Mouse (Mus musculus) forebrain, embryonic 13.5 days (tissue): ENCODE data around the gene 4932438H23Rik. TPM values are rescaled to one million over a fixed set of nuclear protein-coding genes. Genes with fewer than 3 reads are reported as not detected.

Experiments used
- ATAC-seq: fragments of 200-750 bp; cut with Nextera tagmentation; 2 replicates; pipeline ENCODE4 v1.8.0; 2017
- H3K27ac ChIP-seq: fragments of 300-500 bp; sonication (generic); 2 replicates; pipeline ENCODE4 v1.5.1; 2015; ENCODE audit warnings: inconsistent platforms, mild to moderate bottlenecking, moderate library complexity
- H3K27me3 ChIP-seq: fragments of 300-500 bp; sonication (generic); 2 replicates; pipeline ENCODE4 v1.6.1; 2015; ENCODE audit warnings: mild to moderate bottlenecking, inconsistent platforms
- H3K36me3 ChIP-seq: fragments of 300-500 bp; sonication (generic); 2 replicates; pipeline ENCODE4 v1.6.1; 2015; ENCODE audit warnings: mild to moderate bottlenecking, inconsistent platforms; ENCODE audit not compliant: poor library complexity, severe bottlenecking
- H3K4me1 ChIP-seq: fragments of 300-500 bp; sonication (generic); 2 replicates; pipeline ENCODE4 v1.6.1; 2015; ENCODE audit warnings: inconsistent platforms
- H3K4me2 ChIP-seq: fragments of 300-500 bp; sonication (generic); 2 replicates; pipeline ENCODE4 v1.6.1; 2015; ENCODE audit warnings: inconsistent platforms, mild to moderate bottlenecking, moderate library complexity
- H3K4me3 ChIP-seq: fragments of 300-500 bp; sonication (generic); 2 replicates; pipeline ENCODE4 v1.5.1; 2015; ENCODE audit warnings: mild to moderate bottlenecking, inconsistent platforms
- H3K9ac ChIP-seq: fragments of 300-500 bp; sonication (generic); 2 replicates; pipeline ENCODE4 v1.6.1; 2015; ENCODE audit warnings: mild to moderate bottlenecking, inconsistent platforms
- H3K9me3 ChIP-seq: fragments of 300-500 bp; sonication (generic); replicated peaks from 2 replicates; pipeline ENCODE4 v1.6.1; 2016; ENCODE audit warnings: inconsistent platforms
- WGBS: fragments of 180-500 bp; shearing (Covaris S2); methylation state at CpG from one replicate; pipeline ENCODE4 v1.1.7; 2015; 5-methylcytosine and 5-hydroxymethylcytosine counted together
- polyA plus RNA-seq: library from polyadenylated mRNA; unstranded; fragments of >200 nt; fragmentation: Nextera tagmentation; extraction: Ambion mirVana; gene quantifications from 2 replicates; pipeline ENCODE4 v1.2.1, GENCODE M21; 2015

Gene 4932438H23Rik
- polyA plus RNA-seq, 1 experiment from 2014 or later = 0.68 TPM

GRCm38 (mm10) chr16:91072256-91072655, 22.7 kb downstream of the 4932438H23Rik start:
- peaks cover 5% of the 10 kb centered on the region for H3K4me1 ChIP-seq
- no peak overlapping the region for H3K27ac ChIP-seq
- H3K36me3 ChIP-seq = no peaks in the 10 kb centered on the region
- no peaks in the 10 kb centered on the region for H3K9me3 ChIP-seq
- H3K4me3 ChIP-seq = no peak overlapping the region
- H3K27me3 ChIP-seq = peaks cover 11% of the 10 kb centered on the region
- ATAC-seq = no peak
- no peak overlapping the region for H3K4me2 ChIP-seq
- 85% methylated on average over 1 of the region's 1 CpGs for WGBS
- H3K9ac ChIP-seq = no peak overlapping the region

GRCm38 (mm10) chr16:91068969-91069368, 26.0 kb downstream of the 4932438H23Rik start:
- no peaks in the 10 kb centered on the region for H3K9me3 ChIP-seq
- no peaks in the 10 kb centered on the region for H3K36me3 ChIP-seq
- no peak overlapping the region for H3K27ac ChIP-seq
- peaks cover 5% of the 10 kb centered on the region for H3K4me1 ChIP-seq
- no peak overlapping the region for H3K9ac ChIP-seq
- WGBS = 26% methylated on average over 12 of the region's 12 CpGs
- no peak overlapping the region for H3K4me3 ChIP-seq
- peaks cover 7% of the 10 kb centered on the region; the same call in 1 of the 2 replicates for H3K27me3 ChIP-seq
- no peak overlapping the region for H3K4me2 ChIP-seq
- ATAC-seq = no peak

- no peaks in the 10 kb centered on the region for H3K9me3 ChIP-seq
- no peak overlapping the region for H3K4me2 ChIP-seq
- no peak overlapping the region for H3K4me3 ChIP-seq
- ATAC-seq = no peak
- WGBS = 100% methylated on average over 1 of the region's 1 CpGs
- H3K4me1 ChIP-seq = peaks cover 5% of the 10 kb centered on the region
- peaks cover 2% of the 10 kb centered on the region; the same call in 1 of the 2 replicates for H3K27me3 ChIP-seq
- no peak overlapping the region for H3K27ac ChIP-seq
- no peak overlapping the region for H3K9ac ChIP-seq
- no peaks in the 10 kb centered on the region for H3K36me3 ChIP-seq
These were observed 27.8 kb downstream of the 4932438H23Rik start for GRCm38 (mm10) chr16:91067122-91067521.

DNA sequence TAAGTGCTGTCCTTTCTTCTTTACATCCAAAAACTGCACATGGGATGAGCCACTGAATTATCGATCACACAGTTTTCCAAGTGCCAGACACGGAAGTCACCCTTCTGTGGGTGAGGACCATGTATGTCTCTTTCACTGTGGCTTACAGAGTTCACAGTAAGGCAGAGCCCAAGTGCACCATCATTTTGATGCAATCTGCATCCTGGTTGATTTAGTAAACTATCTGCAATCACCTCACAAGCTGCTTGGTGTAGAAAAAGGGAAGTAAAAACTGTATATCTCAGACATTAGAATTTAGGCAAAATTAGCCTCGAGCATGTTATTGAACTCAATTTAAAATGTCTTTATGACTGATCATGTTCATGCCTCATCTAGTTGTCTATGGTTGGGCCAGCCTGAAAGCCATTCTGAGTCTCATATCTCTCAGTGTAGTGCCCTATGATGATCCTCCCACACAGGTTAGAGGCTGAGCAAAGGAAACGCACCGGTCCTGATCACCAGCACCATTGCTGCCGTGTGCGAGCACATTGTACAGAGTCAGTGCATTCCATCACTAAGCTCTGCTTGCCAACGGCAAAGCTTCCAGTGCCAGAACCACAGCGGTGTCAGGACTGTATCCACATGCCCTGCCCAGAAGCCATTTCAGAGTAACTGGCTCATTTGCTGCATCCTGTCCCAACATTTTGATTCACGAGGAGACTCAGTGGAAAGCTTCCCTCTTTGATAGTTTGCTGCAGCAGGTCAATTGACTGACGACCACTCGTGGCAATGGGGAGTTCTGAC, 30.1 kb downstream of the 4932438H23Rik start:
- Histone ChIP-seq H3K36me3 (no peaks in the 10 kb centered on the region), H3K27me3 (no peaks in the 10 kb centered on the region), H3K9me3 (no peaks in the 10 kb centered on the region), H3K4me3 (no peak overlapping the region), H3K27ac (no peak overlapping the region), H3K4me1 (peaks cover 5% of the 10 kb centered on the region), H3K9ac (no peak overlapping the region), H3K4me2 (no peak overlapping the region)
- 84% methylated on average over 12 of the region's 12 CpGs for WGBS
- ATAC-seq = no peak

GRCm38 (mm10) chr16:91063786-91064185, 31.1 kb downstream of the 4932438H23Rik start:
- Histone ChIP-seq H3K4me2 (no peak overlapping the region), H3K36me3 (no peaks in the 10 kb centered on the region), H3K27ac (no peak overlapping the region), H3K27me3 (no peaks in the 10 kb centered on the region), H3K4me3 (no peak overlapping the region), H3K4me1 (peaks cover under 1% of the 10 kb centered on the region), H3K9ac (no peak overlapping the region), H3K9me3 (no peaks in the 10 kb centered on the region)
- no peak for ATAC-seq
- 95% methylated on average over 10 of the region's 10 CpGs for WGBS

DNA sequence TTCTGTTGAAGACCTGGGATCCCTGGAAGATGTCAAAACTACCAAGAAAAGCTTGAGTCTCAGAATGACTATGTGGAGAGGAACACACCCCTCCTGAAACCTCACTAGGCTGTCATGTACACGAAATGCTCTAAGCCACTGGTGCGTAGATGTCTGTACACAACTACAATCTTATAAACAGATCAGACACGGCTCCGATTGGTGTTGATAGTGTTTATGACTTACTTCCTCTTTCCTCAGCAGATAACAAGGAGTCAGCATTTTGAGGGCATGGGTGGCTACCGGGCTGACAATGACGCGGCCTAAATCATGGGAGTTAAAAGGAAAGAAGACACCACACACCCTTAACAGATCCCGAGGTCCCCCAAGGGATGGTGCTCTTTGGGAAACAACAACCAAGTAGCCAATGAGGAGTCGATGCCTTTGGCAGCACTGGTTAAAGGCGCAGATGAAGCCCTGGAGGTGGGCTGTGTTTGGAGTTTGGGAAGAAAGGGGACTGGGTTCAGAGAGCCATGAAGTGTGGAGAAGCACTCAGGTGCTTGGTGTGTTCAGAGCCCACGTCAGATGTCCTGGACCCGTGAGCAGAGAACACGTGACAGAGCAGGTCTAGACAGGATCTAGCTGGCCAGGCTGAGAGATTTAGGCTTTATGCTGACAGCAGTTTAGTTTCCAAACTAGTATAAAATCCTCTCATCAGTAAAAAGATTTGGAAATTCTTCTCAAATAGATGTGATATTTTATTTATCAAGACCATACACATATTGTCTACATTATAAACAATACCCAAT, 33.2 kb downstream of the 4932438H23Rik start:
- Histone ChIP-seq H3K27me3 (peaks cover 6% of the 10 kb centered on the region; the same call in 1 of the 2 replicates), H3K36me3 (no peaks in the 10 kb centered on the region), H3K9me3 (no peaks in the 10 kb centered on the region), H3K4me3 (no peak overlapping the region), H3K9ac (no peak overlapping the region), H3K4me2 (no peak overlapping the region), H3K27ac (no peak overlapping the region), H3K4me1 (no peaks in the 10 kb centered on the region)
- WGBS = 88% methylated on average over 13 of the region's 13 CpGs
- ATAC-seq = no peak

DNA sequence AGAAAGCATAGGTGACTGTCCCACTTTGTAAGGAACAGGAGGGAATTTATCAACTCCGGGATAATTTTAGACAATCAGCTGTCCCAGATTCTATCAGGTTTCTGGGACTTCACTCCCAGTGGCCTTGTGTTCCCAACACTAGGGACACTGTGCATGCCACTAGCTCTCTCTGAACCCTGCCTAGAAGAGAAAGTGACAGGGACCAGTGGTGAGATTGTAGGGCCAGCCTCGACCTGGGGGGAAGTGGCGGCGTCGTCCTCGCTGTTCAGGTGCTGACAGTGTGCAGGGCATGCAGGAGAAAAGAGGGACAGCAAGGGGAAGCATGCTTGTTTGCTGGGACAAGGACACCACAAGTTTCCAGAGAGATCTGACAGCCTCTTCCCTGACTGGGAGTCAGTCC, 37.2 kb downstream of the 4932438H23Rik start:
- ATAC-seq = no peak
- Histone ChIP-seq H3K4me1 (peaks cover 5% of the 10 kb centered on the region; the same call in 1 of the 2 replicates), H3K27ac (no peak overlapping the region), H3K9ac (no peak overlapping the region), H3K9me3 (no peaks in the 10 kb centered on the region), H3K4me3 (no peak overlapping the region), H3K27me3 (peaks cover 13% of the 10 kb centered on the region; the same call in 1 of the 2 replicates), H3K4me2 (no peak overlapping the region), H3K36me3 (no peaks in the 10 kb centered on the region)
- 86% methylated on average over 6 of the region's 6 CpGs for WGBS

GRCm38 (mm10) chr16:91057261-91057660, 37.7 kb downstream of the 4932438H23Rik start:
- H3K36me3 ChIP-seq = no peaks in the 10 kb centered on the region
- H3K27ac ChIP-seq = no peak overlapping the region
- H3K4me2 ChIP-seq = no peak overlapping the region
- H3K9ac ChIP-seq = no peak overlapping the region
- no peaks in the 10 kb centered on the region for H3K9me3 ChIP-seq
- no peak for ATAC-seq
- 90% methylated on average over 4 of the region's 4 CpGs for WGBS
- no peak overlapping the region for H3K4me3 ChIP-seq
- H3K4me1 ChIP-seq = peaks cover 5% of the 10 kb centered on the region; the same call in 1 of the 2 replicates
- peaks cover 13% of the 10 kb centered on the region; the same call in 1 of the 2 replicates for H3K27me3 ChIP-seq

DNA sequence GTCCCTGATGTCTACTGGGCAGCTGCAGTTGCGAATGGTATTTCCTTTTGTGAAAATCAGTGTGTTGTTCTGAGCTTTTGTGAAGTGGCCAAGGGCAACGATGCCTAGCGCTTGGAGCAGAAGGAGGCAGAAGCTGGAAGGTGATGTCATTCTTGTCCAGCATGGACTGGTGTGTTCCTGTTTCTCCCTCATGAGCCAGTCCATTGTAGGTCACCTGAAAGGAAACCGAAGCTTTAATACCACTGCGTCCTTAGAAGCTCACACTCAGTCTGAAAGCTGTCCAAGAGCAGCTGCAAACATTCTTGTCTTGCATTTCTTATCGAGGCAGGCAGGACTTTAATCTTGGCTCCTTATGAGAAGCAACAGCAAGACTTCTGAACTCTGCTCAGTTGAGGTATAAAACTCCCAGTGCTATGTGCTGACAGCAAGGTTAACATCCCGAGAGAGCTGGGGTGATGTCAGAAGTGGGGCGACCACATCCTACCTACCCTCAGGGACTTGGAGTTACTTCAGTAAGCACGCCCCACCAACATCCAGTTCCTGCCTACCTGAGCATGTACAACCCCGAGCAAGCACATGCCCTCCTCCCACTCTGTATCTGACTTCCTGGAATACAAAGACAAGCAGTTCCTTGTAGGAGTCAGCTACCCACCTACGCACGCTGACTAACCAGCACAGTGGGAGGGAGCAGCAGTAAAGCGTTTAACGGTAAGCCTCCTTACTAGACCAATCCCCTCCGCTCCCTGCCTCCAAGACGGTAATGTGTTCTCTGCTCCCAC, 38.7 kb downstream of the 4932438H23Rik start:
- ATAC-seq = no peak
- H3K27me3 ChIP-seq = peaks cover 13% of the 10 kb centered on the region; the same call in 1 of the 2 replicates
- WGBS = 54% methylated on average over 16 of the region's 16 CpGs
- no peak overlapping the region for H3K9ac ChIP-seq
- H3K36me3 ChIP-seq = no peaks in the 10 kb centered on the region
- H3K4me2 ChIP-seq = no peak overlapping the region
- peaks cover 5% of the 10 kb centered on the region; the same call in 1 of the 2 replicates for H3K4me1 ChIP-seq
- no peak overlapping the region for H3K4me3 ChIP-seq
- H3K27ac ChIP-seq = no peak overlapping the region
- no peaks in the 10 kb centered on the region for H3K9me3 ChIP-seq

- Histone ChIP-seq H3K4me2 (no peak overlapping the region), H3K4me3 (no peak overlapping the region), H3K4me1 (peaks cover 5% of the 10 kb centered on the region; the same call in 1 of the 2 replicates), H3K27ac (no peak overlapping the region), H3K9ac (no peak overlapping the region), H3K27me3 (peaks cover 13% of the 10 kb centered on the region; the same call in 1 of the 2 replicates), H3K36me3 (no peaks in the 10 kb centered on the region), H3K9me3 (no peaks in the 10 kb centered on the region)
- ATAC-seq = no peak
- WGBS = 86% methylated on average over 5 of the region's 5 CpGs
These were observed 39.8 kb downstream of the 4932438H23Rik start for GRCm38 (mm10) chr16:91055150-91055549.

- WGBS = 58% methylated on average over 8 of the region's 8 CpGs
- no peak for ATAC-seq
- Histone ChIP-seq H3K4me2 (no peak overlapping the region), H3K4me1 (peaks cover 5% of the 10 kb centered on the region; the same call in 1 of the 2 replicates), H3K9me3 (no peaks in the 10 kb centered on the region), H3K36me3 (no peaks in the 10 kb centered on the region), H3K4me3 (no peak overlapping the region), H3K9ac (no peak overlapping the region), H3K27me3 (peaks cover 13% of the 10 kb centered on the region; the same call in 1 of the 2 replicates), H3K27ac (no peak overlapping the region)
These were observed 41.3 kb downstream of the 4932438H23Rik start for GRCm38 (mm10) chr16:91053599-91053998.
